16 mouse cellular contexts compared by ENCODE assay signal in the genomic region with DNA sequence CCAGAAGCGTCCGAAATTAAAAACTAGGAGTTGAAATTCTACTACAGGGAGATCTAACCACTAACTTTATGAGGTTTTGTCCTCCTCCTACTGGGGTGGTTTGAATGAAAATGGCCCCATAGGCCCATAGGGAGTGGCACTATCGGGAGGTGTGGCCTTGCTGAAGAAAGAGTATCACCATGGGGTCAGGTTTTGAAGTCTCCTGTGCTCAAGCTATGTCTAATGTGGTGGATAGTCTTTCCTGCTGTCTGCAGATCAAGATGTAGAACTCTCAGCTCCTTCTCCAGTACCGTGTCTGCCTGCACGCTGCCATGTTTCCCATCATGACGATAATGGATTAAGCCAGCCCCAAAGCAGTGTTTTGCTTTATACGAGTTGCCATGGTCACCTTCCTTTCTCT.
"Had no signal": no experiment of that assay in that cellular context is flagged by ENCODE, and none has a peak within 500 bp of the region (broad histone marks: within the 10 kb centered on the region; RNA-seq: fewer than 3 reads in every experiment).

No protein-coding gene starts in this region.

- H3K9ac ChIP-seq: liver, embryonic 14.5 days; lung, embryonic 15.5 days; midbrain, embryonic 12.5 days; neural tube, embryonic 12.5 days had no signal

- H3K4me3 ChIP-seq: lung, embryonic 15.5 days; megakaryocyte, embryonic 14.5 days; midbrain, embryonic 12.5 days; neural tube, embryonic 12.5 days had no signal

- H3K9me3 ChIP-seq: lung, embryonic 15.5 days; midbrain, embryonic 12.5 days; neural tube, embryonic 12.5 days had no signal

- ATAC-seq: lung, postnatal 0 days; midbrain, embryonic 16.5 days had no signal

- H3K4me2 ChIP-seq: lung, embryonic 15.5 days; midbrain, embryonic 12.5 days; neural tube, embryonic 12.5 days had no signal

- H3K27ac ChIP-seq: liver, embryonic 14.5 days; lung, embryonic 15.5 days; macrophage; midbrain, embryonic 12.5 days; neural tube, embryonic 12.5 days had no signal

- DNase-seq: lung, adult 2 months; lung, postnatal 14 days; lung, postnatal 36 days; midbrain, embryonic 14.5 days; right cerebral cortex, postnatal 14 days; thymus, adult 18-20 months; thymus, postnatal 14 days; thymus, postnatal 36 days had no signal

- H3K4me1 ChIP-seq: midbrain, embryonic 12.5 days; neural tube, embryonic 12.5 days had no signal

- H3K36me3 ChIP-seq: lung, embryonic 15.5 days; midbrain, embryonic 12.5 days; neural tube, embryonic 12.5 days had no signal

- H3K27me3 ChIP-seq: lung, embryonic 15.5 days; midbrain, embryonic 12.5 days; neural tube, embryonic 12.5 days had no signal
